Mouse (Mus musculus) hindlimb bud, embryonic 11.5 days (tissue): ENCODE measurements around the gene BC024978.

Experiments used
- DNase-seq: peaks from one replicate; pipeline ENCODE4 v3.0.0-alpha.2; 2012; ENCODE audit warnings: low read depth, low spot score; ENCODE audit errors: extremely low spot score

Gene BC024978

DNA sequence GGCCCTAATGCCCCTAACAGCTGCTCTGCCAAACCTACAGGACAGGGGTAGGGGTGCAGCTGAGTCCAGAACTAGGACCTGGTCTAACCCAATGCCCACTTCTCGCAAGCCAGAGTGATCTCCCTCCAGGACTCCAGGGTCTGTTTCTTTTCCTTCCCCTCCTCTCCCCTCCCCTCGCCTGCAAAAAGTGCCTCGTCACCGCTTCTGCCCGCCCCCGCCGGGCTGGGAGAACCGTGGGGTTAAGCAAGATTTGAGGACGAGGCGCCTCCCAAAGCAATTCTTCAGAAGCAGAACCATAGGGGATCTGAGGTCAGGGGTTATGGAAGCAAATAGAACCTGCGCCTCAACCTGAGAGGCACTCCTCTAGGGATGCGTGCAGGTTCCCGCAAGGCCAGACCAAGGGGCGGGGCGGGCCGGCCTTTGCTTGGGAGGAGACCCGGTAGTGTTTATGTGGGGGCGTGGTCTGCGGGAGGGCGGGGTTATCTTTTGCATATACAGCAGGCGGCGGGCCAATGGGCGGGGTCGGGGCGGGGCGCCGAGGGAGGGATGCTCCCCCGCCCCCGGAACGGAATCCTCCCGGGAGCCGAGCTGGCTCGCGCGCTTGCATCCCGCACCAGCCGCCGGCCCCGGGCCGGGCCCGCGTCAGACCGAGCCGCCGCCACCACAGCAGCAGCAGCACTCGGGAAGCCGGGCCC lies 62.8 kb downstream of the BC024978 start, which contains the start of gene Numbl:
Numbl (plus strand) TSS at position 229 of the 695 bp plus-strand sequence.
- DNase-seq = peak; percentile 37

DNA sequence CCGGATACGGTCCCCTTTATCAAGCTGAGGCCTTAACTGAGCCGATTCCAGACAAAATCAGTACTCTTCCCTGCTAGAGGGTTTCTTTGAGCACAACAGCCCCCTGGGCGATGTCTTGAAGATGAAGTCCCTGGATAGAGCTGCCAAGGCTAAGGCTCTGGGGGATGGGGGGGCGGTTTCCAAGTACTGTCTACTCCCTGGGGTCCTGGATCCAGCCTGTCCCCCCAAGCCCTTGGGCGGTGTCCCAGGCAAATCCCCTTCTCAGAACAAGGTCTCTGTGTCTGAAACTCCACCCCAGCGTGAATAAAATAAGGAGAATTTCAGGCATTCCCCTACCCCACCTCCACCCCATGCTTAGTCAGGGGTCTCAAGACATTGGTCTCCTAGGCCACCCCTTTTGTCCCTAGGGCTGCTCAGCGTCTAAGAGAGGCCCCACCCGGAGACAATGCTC lies 63.7 kb downstream of the BC024978 start:
- DNase-seq = no peak

DNA sequence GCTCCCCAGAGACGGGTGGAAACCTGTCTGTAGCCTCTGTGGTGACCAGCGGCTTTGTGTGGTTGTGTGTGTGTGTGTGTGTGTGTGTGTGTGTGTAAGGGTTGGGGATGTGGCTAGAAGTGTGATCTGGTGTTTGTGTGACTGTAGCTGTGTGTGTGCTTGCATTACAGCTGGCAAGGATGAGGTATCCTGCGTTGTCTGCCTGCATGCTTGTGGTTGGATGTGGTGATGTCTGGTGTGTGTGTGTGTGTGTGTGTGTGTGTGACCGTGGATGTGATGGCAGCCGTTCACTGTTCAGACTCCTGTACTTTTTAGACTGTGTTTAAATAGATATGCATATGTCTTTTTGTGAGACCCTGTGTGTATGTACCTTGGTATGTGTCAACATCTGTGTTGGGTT lies 64.2 kb downstream of the BC024978 start:
- DNase-seq = no peak
